Mouse (Mus musculus): ENCODE data around the gene Mesd. TPM values are rescaled to one million over a fixed set of nuclear protein-coding genes. Genes with fewer than 3 reads are reported as not detected.

The Mesd gene
- polyA plus RNA-seq (2012; rRNA removed), result 9.4 and 10.1 TPM in 2 replicates

GRCm38 (mm10) chr7:83884021-83884658 is at the start of gene Mesd, which contains the start of gene Tlnrd1:
TSS of gene Mesd (plus strand) at chr7:83884466.
TSS of gene Tlnrd1 (minus strand) at chr7:83884305.

Other genes with a start within 250 kb of the Mesd start
- gene Il16, start 138.7 kb upstream of the Mesd start, polyA plus RNA-seq (2012; rRNA removed), result 7.7 and 7.8 TPM in 2 replicates
- gene Cfap161, start 89.6 kb upstream of the Mesd start, polyA plus RNA-seq (2012; rRNA removed), result 0.03 TPM in 1 of 2 replicates, not detected in the other
- 10.1 and 11.2 TPM in 2 replicates for gene Tlnrd1, start 161 bp upstream of the Mesd start, polyA plus RNA-seq (2012; rRNA removed)
- gene Cemip, start 202.0 kb downstream of the Mesd start, polyA plus RNA-seq (2012; rRNA removed), result 0.01 TPM in 2 replicates